Mouse (Mus musculus) forebrain, postnatal 0 days (tissue): ENCODE results near the gene Atxn7l3. TPM values are rescaled to one million over a fixed set of nuclear protein-coding genes. Genes with fewer than 3 reads are reported as not detected.

Source experiments
- ATAC-seq: fragments of 200-750 bp; cut with Nextera tagmentation; 2 replicates; pipeline ENCODE4 v1.8.0; 2017; ENCODE audit warnings: mild to moderate bottlenecking, moderate library complexity
- DNase-seq: peaks from one replicate; pipeline ENCODE4 v3.0.0-alpha.2; 2015
- H3K27ac ChIP-seq: fragments of 300-500 bp; sonication (generic); 2 replicates; pipeline ENCODE4 v1.5.1; 2014; ENCODE audit warnings: low read depth, mild to moderate bottlenecking, antibody characterized with exemption, low read length, moderate library complexity, mixed read lengths
- H3K27me3 ChIP-seq: fragments of 300-500 bp; sonication (generic); 2 replicates; pipeline ENCODE4 v1.6.1; 2014; ENCODE audit warnings: mild to moderate bottlenecking, low read length, mixed read lengths; ENCODE audit not compliant: insufficient read depth
- H3K36me3 ChIP-seq: fragments of 300-500 bp; sonication (generic); 2 replicates; pipeline ENCODE4 v1.6.1; 2014; ENCODE audit warnings: mild to moderate bottlenecking, moderate library complexity; ENCODE audit not compliant: insufficient read depth
- H3K4me1 ChIP-seq: fragments of 300-500 bp; sonication (generic); 2 replicates; pipeline ENCODE4 v1.6.1; 2014; ENCODE audit warnings: antibody characterized with exemption; ENCODE audit not compliant: insufficient read depth
- H3K4me2 ChIP-seq: fragments of 300-500 bp; sonication (generic); 2 replicates; pipeline ENCODE4 v1.6.1; 2014; ENCODE audit warnings: low read depth, mild to moderate bottlenecking, moderate library complexity
- H3K4me3 ChIP-seq: fragments of 300-500 bp; sonication (generic); 2 replicates; pipeline ENCODE4 v1.5.1; 2014; ENCODE audit warnings: low read depth, low read length, mixed read lengths
- H3K9ac ChIP-seq: fragments of 300-500 bp; sonication (generic); 2 replicates; pipeline ENCODE4 v1.6.1; 2014; ENCODE audit warnings: mild to moderate bottlenecking
- H3K9me3 ChIP-seq: fragments of 300-500 bp; sonication (generic); 2 replicates; pipeline ENCODE4 v1.6.1; 2016; ENCODE audit warnings: low read length
- CTCF ChIP-seq: sonication (generic); IDR thresholded peaks from 2 replicates; pipeline ENCODE4 v1.5.1; 2016; ENCODE audit warnings: antibody characterized with exemption, control low read depth, low read depth
- WGBS: fragments of 180-500 bp; shearing (Covaris S2); extraction: QIAGEN DNeasy Blood & Tissue Kit; methylation state at CpG from one replicate; pipeline ENCODE4 v1.1.7; 2014; 5-methylcytosine and 5-hydroxymethylcytosine counted together
- polyA plus RNA-seq: library from polyadenylated mRNA; unstranded; fragments of >200 nt; fragmentation: Nextera tagmentation; extraction: Ambion mirVana; gene quantifications from 2 replicates; pipeline ENCODE4 v1.2.1, GENCODE M21; 2015
- total RNA-seq: library from RNA; depleted of rRNA; stranded (reverse); fragments of >200 nt; gene quantifications from 2 replicates; pipeline ENCODE4 v1.2.3, GENCODE M21; 2014

The Atxn7l3 gene
- total and polyA plus RNA-seq, 2 experiments from 2014 or later, result 26.2 to 167 TPM

GRCm38 (mm10) chr11:102295598-102296471, 596 bp downstream of the Atxn7l3 start:
- H3K36me3 ChIP-seq, result peaks cover 32% of the 10 kb centered on the region
- no peaks in the 10 kb centered on the region for H3K27me3 ChIP-seq
- H3K9me3 ChIP-seq, result no peaks in the 10 kb centered on the region
- 3% methylated on average over 46 of the region's 73 CpGs for WGBS
- ATAC-seq (peak; percentile 8; the same call in 1 of the 2 replicates), DNase-seq (peak; percentile 71)
- peak overlapping the region; percentile 90 for H3K4me3 ChIP-seq
- H3K4me1 ChIP-seq, result peaks cover 8% of the 10 kb centered on the region
- peak overlapping the region; percentile 84 for H3K9ac ChIP-seq
- peak overlapping the region; percentile 97 for H3K27ac ChIP-seq
- no peak for TF ChIP-seq CTCF
- peak overlapping the region; percentile 86 for H3K4me2 ChIP-seq

DNA sequence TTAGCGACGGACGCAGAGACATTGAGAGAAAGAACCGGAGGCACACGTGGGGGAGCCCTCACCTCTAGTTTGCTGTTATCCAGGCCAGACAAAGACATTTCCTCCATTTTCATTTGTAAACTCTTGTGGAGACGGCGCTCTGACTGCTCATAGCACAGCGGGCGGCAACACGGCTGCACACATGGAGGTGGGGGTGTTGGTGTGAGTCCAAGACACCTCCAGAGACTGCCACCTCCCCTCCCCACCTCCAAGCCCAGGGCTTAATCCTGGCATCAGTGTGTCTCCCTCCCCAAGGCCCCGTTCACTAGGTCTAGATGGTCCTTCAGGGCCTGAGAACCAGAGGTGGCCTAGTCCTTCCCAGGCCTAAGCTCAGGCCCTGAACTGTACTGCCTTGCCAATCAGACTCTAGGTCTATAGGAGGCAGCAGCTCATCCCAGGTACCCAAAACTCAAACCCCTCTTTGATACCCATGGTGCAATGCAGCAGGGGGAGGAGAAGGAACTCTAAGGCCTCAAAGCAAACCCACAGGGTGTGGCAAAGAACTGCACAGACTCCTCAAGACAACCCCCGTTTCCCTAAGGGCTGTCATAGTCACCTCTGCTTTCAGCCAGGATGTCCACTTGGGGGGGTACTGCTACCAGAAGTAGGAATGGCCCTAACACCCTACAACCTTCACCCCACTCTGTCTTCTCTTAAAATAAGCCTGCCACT, 1.4 kb downstream of the Atxn7l3 start:
- WGBS, result 44% methylated on average over 12 of the region's 12 CpGs
- Histone ChIP-seq H3K4me3 (peak overlapping the region; percentile 90), H3K27me3 (no peaks in the 10 kb centered on the region), H3K36me3 (peaks cover 38% of the 10 kb centered on the region), H3K27ac (peak overlapping the region; percentile 97), H3K9me3 (no peaks in the 10 kb centered on the region), H3K4me1 (peaks cover 8% of the 10 kb centered on the region), H3K9ac (peak overlapping the region; percentile 84), H3K4me2 (peak overlapping the region; percentile 86)
- peak; percentile 45 for DNase-seq
- no peak; the same call in 1 of the 2 replicates for ATAC-seq
- peak; percentile 33 for TF ChIP-seq CTCF

DNA sequence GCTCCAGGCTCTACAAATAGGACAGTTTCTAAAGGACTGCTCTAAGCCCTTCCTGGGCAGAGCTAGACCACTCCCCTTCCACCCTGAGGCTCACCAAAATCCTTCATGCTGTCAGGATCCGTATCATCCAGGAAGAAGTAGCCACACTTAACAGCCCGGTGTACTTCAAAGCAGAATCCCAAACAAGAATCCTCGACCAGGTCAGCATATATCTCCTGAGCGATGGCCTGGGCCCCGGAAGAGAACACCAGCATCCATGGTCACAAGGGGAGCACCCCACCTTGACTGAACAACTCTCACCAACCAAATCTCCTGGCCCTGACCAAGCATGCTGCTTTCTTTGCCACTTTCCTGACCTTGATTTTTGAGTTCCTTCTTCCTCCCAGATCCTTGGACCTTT, 2.0 kb downstream of the Atxn7l3 start:
- Histone ChIP-seq H3K4me3 (peak overlapping the region; percentile 90), H3K4me1 (peaks cover 8% of the 10 kb centered on the region), H3K9me3 (no peaks in the 10 kb centered on the region), H3K36me3 (peaks cover 44% of the 10 kb centered on the region), H3K4me2 (peak overlapping the region; percentile 86), H3K9ac (peak overlapping the region; percentile 84; the same call in 1 of the 2 replicates), H3K27ac (peak overlapping the region; percentile 97; the same call in 1 of the 2 replicates), H3K27me3 (no peaks in the 10 kb centered on the region)
- no peak for DNase-seq
- 82% methylated on average over 5 of the region's 5 CpGs for WGBS
- TF ChIP-seq CTCF, result no peak
- ATAC-seq, result no peak

DNA sequence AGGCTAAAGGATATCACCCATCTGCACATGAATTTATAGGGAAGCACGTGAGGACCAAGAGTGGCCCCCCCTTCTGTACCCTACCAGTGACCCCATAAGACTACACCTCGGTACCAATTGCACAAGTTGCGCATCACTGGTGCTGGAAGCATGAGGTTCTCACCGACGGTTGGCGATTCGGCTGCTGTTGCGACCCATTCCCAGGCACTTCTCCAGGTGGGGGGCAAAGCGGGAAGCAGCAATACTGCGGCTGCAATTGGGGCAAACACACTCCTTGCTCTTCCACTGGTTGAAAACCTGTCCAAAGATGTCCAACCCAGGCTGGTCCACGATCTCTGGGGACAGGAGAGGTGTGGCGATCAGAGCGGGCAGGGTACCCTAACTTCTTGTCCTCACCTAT, 2.5 kb downstream of the Atxn7l3 start:
- no peaks in the 10 kb centered on the region for H3K9me3 ChIP-seq
- peaks cover 45% of the 10 kb centered on the region for H3K36me3 ChIP-seq
- H3K4me1 ChIP-seq, result peaks cover 8% of the 10 kb centered on the region
- peak overlapping the region; percentile 86; the same call in 1 of the 2 replicates for H3K4me2 ChIP-seq
- no peak for TF ChIP-seq CTCF
- no peak overlapping the region for H3K27ac ChIP-seq
- 93% methylated on average over 13 of the region's 13 CpGs for WGBS
- ATAC-seq (no peak), DNase-seq (no peak)
- no peak overlapping the region for H3K9ac ChIP-seq
- no peak overlapping the region for H3K4me3 ChIP-seq
- H3K27me3 ChIP-seq, result no peaks in the 10 kb centered on the region

- no peak for DNase-seq
- H3K27ac ChIP-seq, result no peak overlapping the region
- H3K9ac ChIP-seq, result no peak overlapping the region
- no peak for TF ChIP-seq CTCF
- no peaks in the 10 kb centered on the region for H3K9me3 ChIP-seq
- no peaks in the 10 kb centered on the region for H3K27me3 ChIP-seq
- H3K4me1 ChIP-seq, result peaks cover 13% of the 10 kb centered on the region
- ATAC-seq, result no peak
- no peak overlapping the region for H3K4me2 ChIP-seq
- H3K4me3 ChIP-seq, result no peak overlapping the region
- WGBS, result 85% methylated on average over 11 of the region's 11 CpGs
- H3K36me3 ChIP-seq, result peaks cover 62% of the 10 kb centered on the region
Measured at GRCm38 (mm10) chr11:102291051-102291535, 5.3 kb downstream of the Atxn7l3 start.

- no peak overlapping the region for H3K4me3 ChIP-seq
- no peak overlapping the region for H3K4me2 ChIP-seq
- H3K27ac ChIP-seq, result no peak overlapping the region
- no peak overlapping the region for H3K9ac ChIP-seq
- ATAC-seq (no peak), DNase-seq (no peak)
- no peaks in the 10 kb centered on the region for H3K9me3 ChIP-seq
- no peaks in the 10 kb centered on the region for H3K27me3 ChIP-seq
- H3K4me1 ChIP-seq, result peaks cover 18% of the 10 kb centered on the region
- TF ChIP-seq CTCF, result no peak
- H3K36me3 ChIP-seq, result peaks cover 62% of the 10 kb centered on the region
- 87% methylated on average over 4 of the region's 4 CpGs for WGBS
Measured at GRCm38 (mm10) chr11:102290141-102290540, 6.3 kb downstream of the Atxn7l3 start.
